Mouse (Mus musculus): ENCODE measurements at regions not wholly inside any gene's neighbourhood (a gene's known extent, or its start where the extent isn't known, plus 50 kb on each side); places are given as distances from the start of the nearest gene placed in this dataset.

DNA sequence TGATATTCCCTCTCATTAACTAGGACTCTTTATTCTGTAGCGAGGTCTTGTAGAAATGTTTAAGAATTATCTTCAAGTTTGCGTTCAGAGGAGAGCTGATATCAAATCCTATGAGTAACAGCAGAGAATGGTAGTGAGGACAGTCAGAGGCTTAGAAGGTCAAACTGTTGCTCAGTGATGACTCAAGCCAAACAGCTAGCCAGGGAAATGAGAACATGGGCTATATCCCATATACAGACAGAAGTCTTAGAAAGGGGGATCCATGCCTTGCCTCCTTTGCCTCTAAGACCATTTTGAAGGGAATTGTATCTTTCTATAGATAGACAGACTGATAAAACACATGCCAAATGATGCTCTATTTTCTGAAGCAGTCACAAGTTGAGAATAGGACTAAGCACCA is 368.0 kb downstream of the Abcc12 start:
- H3K36me3 ChIP-seq (ENCODE audit: insufficient read depth, low read length) = no peaks in the 10 kb centered on the region
- H3K4me1 ChIP-seq (replicated peaks; ENCODE audit: low read depth, low read length) = no peaks in the 10 kb centered on the region
- H3K9me3 ChIP-seq (ENCODE audit: low read length) = no peaks in the 10 kb centered on the region
- no peak overlapping the region for H3K4me3 ChIP-seq (replicated peaks; ENCODE audit: low read length)
- H3K27me3 ChIP-seq (ENCODE audit: insufficient read depth, low read length) = 0 out of 2 replicates have a peak, but pooled peaks cover 2% of the 10 kb centered on the region
- no peak for TF ChIP-seq NANOG (IDR thresholded peaks at IDR 0.05; ENCODE audit: borderline replicate concordance, low read length)

GRCm38 (mm10) chr8:86208812-86209262 is 368.1 kb downstream of the Phkb start:
- Histone ChIP-seq H3K36me3 (ENCODE audit: insufficient read depth, low read length) (no peaks in the 10 kb centered on the region), H3K27me3 (ENCODE audit: insufficient read depth, low read length) (0 out of 2 replicates have a peak, but pooled peaks cover 2% of the 10 kb centered on the region), H3K4me1 (replicated peaks; ENCODE audit: low read depth, low read length) (no peaks in the 10 kb centered on the region), H3K9me3 (ENCODE audit: low read length) (no peaks in the 10 kb centered on the region), H3K4me3 (replicated peaks; ENCODE audit: low read length) (no peak overlapping the region)
- TF ChIP-seq POU5F1 (IDR thresholded peaks at IDR 0.05; ENCODE audit: borderline replicate concordance, low read length) (no peak), NANOG (IDR thresholded peaks at IDR 0.05; ENCODE audit: borderline replicate concordance, low read length) (no peak), CTCF (conservative IDR thresholded peaks at IDR 0.05; ENCODE audit: low read length) (no peak)

DNA sequence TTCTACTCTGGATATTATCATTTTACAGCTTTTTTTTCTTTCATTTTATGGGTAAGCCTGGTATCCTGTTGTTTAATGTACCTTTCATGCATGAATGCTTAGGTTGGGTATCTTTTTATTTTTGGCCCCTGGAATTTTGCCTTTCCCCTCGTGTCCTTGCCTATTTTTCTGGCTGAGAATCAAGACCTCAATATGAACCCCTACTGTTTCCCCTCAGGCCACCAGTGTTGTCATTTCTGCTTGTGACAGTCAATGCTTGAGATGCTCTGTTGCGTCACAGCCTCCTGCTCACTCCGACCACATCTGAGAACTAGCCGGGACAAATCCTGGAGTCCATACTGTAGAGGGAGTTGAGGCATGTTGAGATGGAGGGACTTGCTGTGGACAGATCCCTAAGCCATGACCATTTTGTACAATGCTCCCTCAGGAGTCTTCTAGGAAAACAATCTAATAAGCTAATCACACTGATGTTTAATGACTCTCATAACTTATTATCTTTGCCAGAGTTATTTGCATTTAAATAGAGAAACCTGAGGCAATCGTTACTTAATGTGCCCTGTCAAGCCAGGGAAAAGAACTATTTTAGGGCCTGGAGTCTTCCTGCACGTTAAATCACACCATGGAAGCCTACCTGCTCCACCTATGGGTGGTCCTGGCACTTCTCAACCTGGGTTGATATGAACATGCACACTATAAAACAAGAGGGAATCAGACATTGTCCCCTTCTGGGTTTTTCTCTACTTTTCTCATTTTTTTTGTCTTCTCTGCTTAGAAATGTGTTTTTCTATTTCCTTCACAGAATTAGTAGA is 363.9 kb downstream of the Phkb start:
- Histone ChIP-seq H3K36me3 (ENCODE audit: insufficient read depth, low read length) (no peaks in the 10 kb centered on the region), H3K27me3 (ENCODE audit: insufficient read depth, low read length) (no peaks in the 10 kb centered on the region), H3K9me3 (ENCODE audit: low read length) (no peaks in the 10 kb centered on the region), H3K4me3 (replicated peaks; ENCODE audit: low read length) (no peak overlapping the region), H3K4me1 (replicated peaks; ENCODE audit: low read depth, low read length) (no peaks in the 10 kb centered on the region)
- no peak for TF ChIP-seq NANOG (IDR thresholded peaks at IDR 0.05; ENCODE audit: borderline replicate concordance, low read length)
- TF ChIP-seq CTCF (conservative IDR thresholded peaks at IDR 0.05; ENCODE audit: low read length) = no peak
- TF ChIP-seq POU5F1 (IDR thresholded peaks at IDR 0.05; ENCODE audit: borderline replicate concordance, low read length) = no peak

GRCm38 (mm10) chr8:86203107-86203506 is 362.3 kb downstream of the Phkb start:
- Histone ChIP-seq H3K36me3 (ENCODE audit: insufficient read depth, low read length) (no peaks in the 10 kb centered on the region), H3K4me1 (replicated peaks; ENCODE audit: low read depth, low read length) (no peaks in the 10 kb centered on the region), H3K27me3 (ENCODE audit: insufficient read depth, low read length) (no peaks in the 10 kb centered on the region), H3K4me3 (replicated peaks; ENCODE audit: low read length) (no peak overlapping the region), H3K9me3 (ENCODE audit: low read length) (no peaks in the 10 kb centered on the region)
- no peak for TF ChIP-seq CTCF (conservative IDR thresholded peaks at IDR 0.05; ENCODE audit: low read length)
- no peak for TF ChIP-seq NANOG (IDR thresholded peaks at IDR 0.05; ENCODE audit: borderline replicate concordance, low read length)
- no peak for TF ChIP-seq POU5F1 (IDR thresholded peaks at IDR 0.05; ENCODE audit: borderline replicate concordance, low read length)

DNA sequence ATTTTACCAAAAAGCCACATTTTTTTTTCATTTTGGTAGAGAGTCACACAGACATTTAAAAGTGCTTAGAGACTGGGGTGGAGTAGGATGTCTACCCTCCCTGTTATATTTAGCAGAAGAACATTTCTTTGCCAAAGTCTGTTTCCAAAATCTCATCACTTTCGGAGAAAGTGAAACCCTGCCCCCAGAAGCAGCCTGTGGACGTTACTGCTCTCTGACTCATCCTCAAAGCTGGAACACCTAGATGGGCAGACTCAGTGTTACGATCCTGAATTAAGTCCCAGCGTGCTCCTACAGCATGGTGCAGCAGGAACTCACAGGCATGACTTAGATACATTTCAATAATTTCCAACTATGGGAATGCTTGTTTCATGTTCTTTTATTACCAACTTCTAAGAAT is 361.1 kb downstream of the Phkb start:
- no peak for TF ChIP-seq CTCF (conservative IDR thresholded peaks at IDR 0.05; ENCODE audit: low read length)
- TF ChIP-seq POU5F1 (IDR thresholded peaks at IDR 0.05; ENCODE audit: borderline replicate concordance, low read length) = no peak
- no peak for TF ChIP-seq NANOG (IDR thresholded peaks at IDR 0.05; ENCODE audit: borderline replicate concordance, low read length)
- H3K27me3 ChIP-seq (ENCODE audit: insufficient read depth, low read length) = no peaks in the 10 kb centered on the region
- H3K4me1 ChIP-seq (replicated peaks; ENCODE audit: low read depth, low read length) = no peaks in the 10 kb centered on the region

GRCm38 (mm10) chr8:86192262-86192661 is 351.5 kb downstream of the Phkb start:
- H3K4me3 ChIP-seq (replicated peaks; ENCODE audit: low read length) = no peak overlapping the region
- H3K36me3 ChIP-seq (ENCODE audit: insufficient read depth, low read length) = no peaks in the 10 kb centered on the region
- H3K9me3 ChIP-seq (ENCODE audit: low read length) = peaks cover 18% of the 10 kb centered on the region
- H3K4me1 ChIP-seq (replicated peaks; ENCODE audit: low read depth, low read length) = no peaks in the 10 kb centered on the region
- no peaks in the 10 kb centered on the region; the same call in 1 of the 2 replicates for H3K27me3 ChIP-seq (ENCODE audit: insufficient read depth, low read length)
- no peak for TF ChIP-seq NANOG (IDR thresholded peaks at IDR 0.05; ENCODE audit: borderline replicate concordance, low read length)

More for the DNA sequence above, 361.1 kb downstream of the Phkb start:
- Histone ChIP-seq H3K9me3 (ENCODE audit: low read length) (0 out of 2 replicates have a peak, but pooled peaks cover 4% of the 10 kb centered on the region), H3K4me3 (replicated peaks; ENCODE audit: low read length) (no peak overlapping the region), H3K36me3 (ENCODE audit: insufficient read depth, low read length) (no peaks in the 10 kb centered on the region)

DNA sequence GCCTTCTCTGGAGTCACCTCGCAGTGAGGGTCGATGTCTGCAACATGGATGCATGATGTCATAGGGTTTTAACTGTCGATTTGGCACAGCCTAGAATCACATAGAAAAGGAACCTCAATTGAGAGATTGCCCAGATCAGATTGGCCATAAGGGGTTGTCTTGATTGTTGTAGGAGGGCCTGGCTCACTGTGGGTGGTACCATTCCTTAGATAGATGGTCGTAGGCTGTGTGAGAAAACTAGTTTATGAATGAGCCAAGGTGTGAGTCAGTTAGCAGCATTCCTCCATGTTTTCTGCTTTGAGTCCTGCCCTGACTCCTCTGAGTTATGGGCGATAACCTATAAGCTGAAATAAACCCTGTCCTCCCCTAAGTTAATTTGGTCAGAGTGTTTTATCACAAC is 343.9 kb downstream of the Phkb start:
- Histone ChIP-seq H3K4me1 (replicated peaks; ENCODE audit: low read depth, low read length) (no peaks in the 10 kb centered on the region), H3K27me3 (ENCODE audit: insufficient read depth, low read length) (no peaks in the 10 kb centered on the region), H3K9me3 (ENCODE audit: low read length) (0 out of 2 replicates have a peak, but pooled peaks cover 6% of the 10 kb centered on the region), H3K36me3 (ENCODE audit: insufficient read depth, low read length) (no peaks in the 10 kb centered on the region), H3K4me3 (replicated peaks; ENCODE audit: low read length) (no peak overlapping the region)
- TF ChIP-seq POU5F1 (IDR thresholded peaks at IDR 0.05; ENCODE audit: borderline replicate concordance, low read length) (no peak), CTCF (conservative IDR thresholded peaks at IDR 0.05; ENCODE audit: low read length) (no peak), NANOG (IDR thresholded peaks at IDR 0.05; ENCODE audit: borderline replicate concordance, low read length) (no peak)

- no peak overlapping the region for H3K4me3 ChIP-seq (replicated peaks; ENCODE audit: low read length)
- no peaks in the 10 kb centered on the region for H3K36me3 ChIP-seq (ENCODE audit: insufficient read depth, low read length)
- TF ChIP-seq CTCF (conservative IDR thresholded peaks at IDR 0.05; ENCODE audit: low read length) (no peak), POU5F1 (IDR thresholded peaks at IDR 0.05; ENCODE audit: borderline replicate concordance, low read length) (no peak), NANOG (IDR thresholded peaks at IDR 0.05; ENCODE audit: borderline replicate concordance, low read length) (no peak)
- H3K27me3 ChIP-seq (ENCODE audit: insufficient read depth, low read length) = no peaks in the 10 kb centered on the region
- H3K4me1 ChIP-seq (replicated peaks; ENCODE audit: low read depth, low read length) = no peaks in the 10 kb centered on the region
- peaks cover 13% of the 10 kb centered on the region; the same call in 1 of the 2 replicates for H3K9me3 ChIP-seq (ENCODE audit: low read length)
These were observed 340.0 kb downstream of the Phkb start for GRCm38 (mm10) chr8:86180793-86181192.

DNA sequence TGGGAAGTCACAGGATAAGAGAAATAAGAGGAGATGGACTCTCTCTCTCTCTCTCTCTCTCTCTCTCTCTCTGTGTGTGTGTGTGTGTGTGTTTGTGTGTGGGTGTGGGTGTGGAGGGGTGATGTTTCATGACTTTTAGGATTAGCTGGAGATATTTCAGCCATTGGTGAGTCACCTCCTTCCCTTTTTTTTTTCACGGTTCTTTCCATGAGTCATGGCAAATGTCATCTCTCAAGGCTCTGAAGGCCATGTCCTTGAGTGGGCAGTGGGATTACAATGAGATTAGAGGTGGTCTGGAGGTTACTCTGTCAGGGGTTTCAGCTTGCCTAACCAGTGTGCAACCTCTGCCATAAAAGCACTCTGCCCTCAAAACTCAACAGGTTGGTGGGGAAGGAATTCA is 329.3 kb downstream of the Phkb start:
- Histone ChIP-seq H3K9me3 (ENCODE audit: low read length) (peaks cover 12% of the 10 kb centered on the region), H3K4me3 (replicated peaks; ENCODE audit: low read length) (no peak overlapping the region), H3K36me3 (ENCODE audit: insufficient read depth, low read length) (no peaks in the 10 kb centered on the region), H3K27me3 (ENCODE audit: insufficient read depth, low read length) (no peaks in the 10 kb centered on the region), H3K4me1 (replicated peaks; ENCODE audit: low read depth, low read length) (no peaks in the 10 kb centered on the region)
- no peak for TF ChIP-seq POU5F1 (IDR thresholded peaks at IDR 0.05; ENCODE audit: borderline replicate concordance, low read length)
- TF ChIP-seq CTCF (conservative IDR thresholded peaks at IDR 0.05; ENCODE audit: low read length) = no peak
- TF ChIP-seq NANOG (IDR thresholded peaks at IDR 0.05; ENCODE audit: borderline replicate concordance, low read length) = no peak

Measured in E14TG2a.4 (cell line).